Mouse (Mus musculus) hindbrain, embryonic 13.5 days (tissue): ENCODE data around the gene Cep95. TPM values are rescaled to one million over a fixed set of nuclear protein-coding genes. Genes with fewer than 3 reads are reported as not detected.
"Not testable (repeated sequence)": the region's sequence is repeated elsewhere in the genome, so short reads cannot be mapped to it uniquely, and the experiment has no call there.

ENCODE experiments used
- ATAC-seq: fragments of 200-750 bp; cut with Nextera tagmentation; 2 replicates; pipeline ENCODE4 v1.8.0; 2017; ENCODE audit warnings: moderate TSS enrichment; ENCODE audit not compliant: low FRiP score
- H3K27ac ChIP-seq: fragments of 300-500 bp; sonication (generic); 2 replicates; pipeline ENCODE4 v1.5.1; 2015; ENCODE audit warnings: inconsistent platforms, mild to moderate bottlenecking, moderate library complexity
- H3K27me3 ChIP-seq: fragments of 300-500 bp; sonication (generic); 2 replicates; pipeline ENCODE4 v1.6.1; 2015; ENCODE audit warnings: mild to moderate bottlenecking, inconsistent platforms
- H3K36me3 ChIP-seq: fragments of 300-500 bp; sonication (generic); 2 replicates; pipeline ENCODE4 v1.6.1; 2015; ENCODE audit warnings: mild to moderate bottlenecking, inconsistent platforms
- H3K4me1 ChIP-seq: fragments of 300-500 bp; sonication (generic); replicated peaks from 2 replicates; pipeline ENCODE4 v1.6.1; 2015; ENCODE audit warnings: inconsistent platforms
- H3K4me2 ChIP-seq: fragments of 300-500 bp; sonication (generic); 2 replicates; pipeline ENCODE4 v1.6.1; 2015; ENCODE audit warnings: inconsistent platforms, mild to moderate bottlenecking, moderate library complexity
- H3K4me3 ChIP-seq: fragments of 300-500 bp; sonication (generic); 2 replicates; pipeline ENCODE4 v1.5.1; 2015; ENCODE audit warnings: mild to moderate bottlenecking, inconsistent platforms
- H3K9ac ChIP-seq: fragments of 300-500 bp; sonication (generic); 2 replicates; pipeline ENCODE4 v1.6.1; 2015; ENCODE audit warnings: mild to moderate bottlenecking, inconsistent platforms
- H3K9me3 ChIP-seq: fragments of 300-500 bp; sonication (generic); 2 replicates; pipeline ENCODE4 v1.6.1; 2016; ENCODE audit warnings: inconsistent platforms
- WGBS: fragments of 180-500 bp; shearing (Covaris S2); methylation state at CpG from one replicate; pipeline ENCODE4 v1.1.7; 2015; 5-methylcytosine and 5-hydroxymethylcytosine counted together
- polyA plus RNA-seq: library from polyadenylated mRNA; unstranded; fragments of >200 nt; fragmentation: Nextera tagmentation; extraction: Ambion mirVana; gene quantifications from 2 replicates; pipeline ENCODE4 v1.2.1, GENCODE M21; 2015

The Cep95 gene
- polyA plus RNA-seq, result 15.7 and 18.2 TPM in 2 replicates

- Histone ChIP-seq H3K27me3 (no peaks in the 10 kb centered on the region), H3K36me3 (peaks cover 37% of the 10 kb centered on the region), H3K4me2 (peak within 1 kb of the TSS; percentile 75), H3K27ac (peak within 1 kb of the TSS; percentile 99), H3K9me3 (no peaks in the 10 kb centered on the region), H3K4me1 (peaks cover 32% of the 10 kb centered on the region), H3K9ac (peak within 1 kb of the TSS; percentile 100), H3K4me3 (peak within 1 kb of the TSS; percentile 89)
- ATAC-seq, result peak; percentile 91
- under 1% methylated on average over 58 of the region's 58 CpGs for WGBS
Measured at GRCm38 (mm10) chr11:106788775-106789459, at the start of gene Cep95, which contains the start of gene Ddx5. Gene Cep95 (plus strand): TSS chr11:106789252. Gene Ddx5 (minus strand): TSS chr11:106789185.

GRCm38 (mm10) chr11:106740724-106741123, 48.3 kb upstream of the Cep95 start:
- H3K36me3 ChIP-seq, H3K27ac ChIP-seq, H3K4me2 ChIP-seq, H3K4me3 ChIP-seq, H3K9me3 ChIP-seq, ATAC-seq, H3K9ac ChIP-seq: not testable (repeated sequence)
- Histone ChIP-seq H3K4me1 (peaks cover 19% of the 10 kb centered on the region), H3K27me3 (peaks cover 11% of the 10 kb centered on the region; the same call in 1 of the 2 replicates)
- WGBS, result 90% methylated on average over 6 of the region's 8 CpGs

GRCm38 (mm10) chr11:106741232-106741631, 47.8 kb upstream of the Cep95 start:
- 19% methylated on average over 6 of the region's 6 CpGs for WGBS
- no peak overlapping the region for H3K27ac ChIP-seq
- no peak for ATAC-seq

GRCm38 (mm10) chr11:106741826-106742225, 47.2 kb upstream of the Cep95 start:
- Histone ChIP-seq H3K27me3 (peaks cover 11% of the 10 kb centered on the region; the same call in 1 of the 2 replicates), H3K27ac (no peak overlapping the region), H3K4me2 (no peak overlapping the region), H3K36me3 (no peaks in the 10 kb centered on the region), H3K9me3 (no peaks in the 10 kb centered on the region), H3K9ac (no peak overlapping the region), H3K4me1 (peaks cover 14% of the 10 kb centered on the region), H3K4me3 (no peak overlapping the region)
- 90% methylated on average over 3 of the region's 3 CpGs for WGBS
- ATAC-seq, result no peak

More at GRCm38 (mm10) chr11:106741232-106741631, 47.8 kb upstream of the Cep95 start:
- Histone ChIP-seq H3K9me3 (no peaks in the 10 kb centered on the region), H3K27me3 (peaks cover 11% of the 10 kb centered on the region; the same call in 1 of the 2 replicates), H3K4me1 (peaks cover 19% of the 10 kb centered on the region), H3K9ac (no peak overlapping the region), H3K4me2 (no peak overlapping the region), H3K4me3 (no peak overlapping the region), H3K36me3 (no peaks in the 10 kb centered on the region)

GRCm38 (mm10) chr11:106742388-106742841, 46.6 kb upstream of the Cep95 start:
- Histone ChIP-seq H3K4me2 (no peak overlapping the region), H3K9ac (no peak overlapping the region), H3K27me3 (peaks cover 11% of the 10 kb centered on the region; the same call in 1 of the 2 replicates), H3K36me3 (no peaks in the 10 kb centered on the region), H3K27ac (no peak overlapping the region), H3K4me3 (no peak overlapping the region), H3K4me1 (peaks cover 8% of the 10 kb centered on the region), H3K9me3 (no peaks in the 10 kb centered on the region; the same call in 1 of the 2 replicates)
- no peak for ATAC-seq
- WGBS, result 33% methylated on average over 6 of the region's 6 CpGs

- Histone ChIP-seq H3K27me3 (0 out of 2 replicates have a peak, but pooled peaks cover 3% of the 10 kb centered on the region), H3K27ac (no peak overlapping the region), H3K9me3 (no peaks in the 10 kb centered on the region; the same call in 1 of the 2 replicates), H3K4me2 (no peak overlapping the region), H3K4me1 (0 out of 2 replicates have a peak, but pooled peaks cover 3% of the 10 kb centered on the region), H3K36me3 (no peaks in the 10 kb centered on the region), H3K4me3 (no peak overlapping the region), H3K9ac (no peak overlapping the region)
- ATAC-seq, result no peak
- 93% methylated on average over 5 of the region's 5 CpGs for WGBS
Measured at GRCm38 (mm10) chr11:106744949-106745348, 44.1 kb upstream of the Cep95 start.

GRCm38 (mm10) chr11:106749557-106750120, 39.4 kb upstream of the Cep95 start:
- H3K27ac ChIP-seq, H3K4me1 ChIP-seq, H3K4me2 ChIP-seq, H3K27me3 ChIP-seq, ATAC-seq, H3K4me3 ChIP-seq, H3K9ac ChIP-seq, H3K36me3 ChIP-seq, H3K9me3 ChIP-seq: not testable (repeated sequence)
- 98% methylated on average over 7 of the region's 7 CpGs for WGBS

GRCm38 (mm10) chr11:106750121-106750751, 38.8 kb upstream of the Cep95 start, which contains the start of gene Pecam1:
Gene Pecam1 (minus strand): TSS chr11:106750628.
- Histone ChIP-seq H3K9ac (no peak within 1 kb of the TSS), H3K27ac (no peak within 1 kb of the TSS), H3K4me3 (no peak within 1 kb of the TSS), H3K27me3 (no peaks in the 10 kb centered on the region), H3K4me2 (no peak within 1 kb of the TSS), H3K9me3 (no peaks in the 10 kb centered on the region; the same call in 1 of the 2 replicates), H3K4me1 (no peaks in the 10 kb centered on the region), H3K36me3 (no peaks in the 10 kb centered on the region)
- 86% methylated on average over 13 of the region's 13 CpGs for WGBS
- no peak for ATAC-seq

- H3K9me3 ChIP-seq, result no peaks in the 10 kb centered on the region; the same call in 1 of the 2 replicates
- no peak within 1 kb of the TSS for H3K27ac ChIP-seq
- no peaks in the 10 kb centered on the region for H3K36me3 ChIP-seq
- H3K4me2 ChIP-seq, result no peak within 1 kb of the TSS
- H3K27me3 ChIP-seq, result no peaks in the 10 kb centered on the region
- H3K9ac ChIP-seq, result no peak within 1 kb of the TSS
- no peak within 1 kb of the TSS for H3K4me3 ChIP-seq
- no peaks in the 10 kb centered on the region for H3K4me1 ChIP-seq
- WGBS, result 93% methylated on average over 17 of the region's 17 CpGs
- no peak for ATAC-seq
Measured at GRCm38 (mm10) chr11:106751039-106752018, 37.7 kb upstream of the Cep95 start, which contains the start of gene Milr1. Gene Milr1 (plus strand): TSS chr11:106751226.

- 95% methylated on average over 7 of the region's 7 CpGs for WGBS
- ATAC-seq, result no peak
- H3K27me3 ChIP-seq, result no peaks in the 10 kb centered on the region
Measured at GRCm38 (mm10) chr11:106752103-106752502, 36.9 kb upstream of the Cep95 start.

GRCm38 (mm10) chr11:106753314-106753713, 35.7 kb upstream of the Cep95 start:
- Histone ChIP-seq H3K4me1 (no peaks in the 10 kb centered on the region), H3K4me3 (no peak overlapping the region), H3K36me3 (no peaks in the 10 kb centered on the region), H3K9me3 (no peaks in the 10 kb centered on the region), H3K27ac (no peak overlapping the region), H3K4me2 (no peak overlapping the region), H3K9ac (no peak overlapping the region), H3K27me3 (no peaks in the 10 kb centered on the region)
- ATAC-seq, result no peak
- 94% methylated on average over 6 of the region's 6 CpGs for WGBS

More at GRCm38 (mm10) chr11:106752103-106752502, 36.9 kb upstream of the Cep95 start:
- no peak overlapping the region for H3K4me2 ChIP-seq
- H3K36me3 ChIP-seq, result no peaks in the 10 kb centered on the region
- no peak overlapping the region for H3K4me3 ChIP-seq
- no peaks in the 10 kb centered on the region for H3K4me1 ChIP-seq
- H3K9ac ChIP-seq, result no peak overlapping the region
- no peaks in the 10 kb centered on the region; the same call in 1 of the 2 replicates for H3K9me3 ChIP-seq
- H3K27ac ChIP-seq, result no peak overlapping the region
